Mouse (Mus musculus): ENCODE data around the gene Ano4. TPM values are rescaled to one million over a fixed set of nuclear protein-coding genes. Genes with fewer than 3 reads are reported as not detected.

Ano4 gene
- 6.9 and 7.0 TPM in 2 replicates for polyA plus RNA-seq (2012; rRNA removed)

DNA sequence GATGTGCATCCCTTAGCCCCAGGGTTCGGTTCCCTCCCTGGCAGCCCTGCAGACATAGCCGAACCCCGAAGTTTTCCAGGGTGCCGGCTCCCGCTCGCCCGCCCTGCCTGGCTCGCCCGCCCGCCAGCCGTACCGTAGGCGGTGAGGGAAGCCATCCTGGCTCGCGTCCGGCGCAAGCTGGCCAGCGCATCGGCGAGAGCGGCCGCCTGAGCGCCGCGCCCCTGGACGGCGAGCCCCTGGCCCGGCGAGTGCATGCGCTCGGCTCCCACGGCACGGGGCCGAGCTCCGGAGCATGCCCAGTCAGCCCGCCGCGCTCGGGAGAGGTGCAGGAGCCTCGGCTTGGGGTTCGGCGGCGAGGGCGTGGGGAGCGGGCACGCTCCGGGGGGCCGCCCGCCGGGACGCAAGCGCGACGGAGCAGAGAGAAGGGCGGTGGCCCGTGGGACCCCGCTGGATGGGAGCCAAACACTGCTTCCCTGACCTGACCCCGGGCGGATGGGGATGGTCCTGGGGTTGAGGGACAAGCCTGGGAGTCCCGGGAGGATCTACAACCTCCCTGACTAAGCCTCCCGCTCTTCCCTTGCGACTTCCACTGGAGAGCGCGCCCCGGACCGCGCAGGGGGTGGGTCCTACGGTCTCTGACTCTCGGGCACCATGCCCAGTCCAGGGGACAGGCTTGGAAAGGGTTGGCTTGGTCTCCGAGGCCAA lies at the start of gene Ano4:
Gene Ano4 (minus strand): TSS at position 272 of the 705 bp plus-strand sequence.

Other genes with a start within 250 kb of the Ano4 start
- 4.2 and 4.6 TPM in 2 replicates for gene Gas2l3, start 99.2 kb upstream of the Ano4 start, polyA plus RNA-seq (2012; rRNA removed)
- gene Nr1h4, start 188.8 kb upstream of the Ano4 start, polyA plus RNA-seq (2012; rRNA removed), result 0.04 and 0.05 TPM in 2 replicates